Mouse (Mus musculus) ovary, postnatal 36 days (tissue): ENCODE measurements around the gene Tead2.
A peak's percentile ranks its signal among the peaks of the same experiment; 100 is the strongest.

ENCODE experiments used
- DNase-seq: peaks from one replicate; pipeline ENCODE4 v3.0.0; 2022; ENCODE audit warnings: low spot score, mixed read lengths

Tead2 gene

DNA sequence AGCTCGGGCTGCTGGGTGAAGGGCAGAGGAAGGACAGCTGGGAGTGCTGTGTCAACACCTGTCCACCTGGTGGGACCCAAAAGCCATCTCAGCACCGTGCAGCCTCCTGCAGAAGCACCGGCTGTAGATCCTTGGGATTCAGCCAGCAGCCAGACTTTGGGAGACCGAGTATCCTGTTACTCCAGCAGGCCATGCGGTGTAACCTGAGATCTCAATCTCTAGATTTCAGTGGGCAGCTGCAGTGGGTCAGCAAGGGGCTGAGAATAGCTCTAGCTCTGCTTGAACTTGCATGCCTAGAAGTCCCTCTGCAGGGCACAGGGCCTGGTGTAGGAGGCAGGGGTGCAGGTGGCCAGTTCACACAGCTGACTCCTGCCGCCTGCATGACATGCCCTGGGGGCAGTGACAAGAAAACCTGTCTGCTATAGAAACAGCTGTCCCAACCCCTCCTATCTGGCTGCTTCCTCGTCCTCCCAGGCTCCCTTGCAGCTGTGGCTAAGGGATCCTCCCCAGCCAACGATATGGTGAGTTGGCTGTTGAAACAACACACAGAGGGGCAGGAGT lies 23.7 kb upstream of the Tead2 start:
- no peak for DNase-seq

DNA sequence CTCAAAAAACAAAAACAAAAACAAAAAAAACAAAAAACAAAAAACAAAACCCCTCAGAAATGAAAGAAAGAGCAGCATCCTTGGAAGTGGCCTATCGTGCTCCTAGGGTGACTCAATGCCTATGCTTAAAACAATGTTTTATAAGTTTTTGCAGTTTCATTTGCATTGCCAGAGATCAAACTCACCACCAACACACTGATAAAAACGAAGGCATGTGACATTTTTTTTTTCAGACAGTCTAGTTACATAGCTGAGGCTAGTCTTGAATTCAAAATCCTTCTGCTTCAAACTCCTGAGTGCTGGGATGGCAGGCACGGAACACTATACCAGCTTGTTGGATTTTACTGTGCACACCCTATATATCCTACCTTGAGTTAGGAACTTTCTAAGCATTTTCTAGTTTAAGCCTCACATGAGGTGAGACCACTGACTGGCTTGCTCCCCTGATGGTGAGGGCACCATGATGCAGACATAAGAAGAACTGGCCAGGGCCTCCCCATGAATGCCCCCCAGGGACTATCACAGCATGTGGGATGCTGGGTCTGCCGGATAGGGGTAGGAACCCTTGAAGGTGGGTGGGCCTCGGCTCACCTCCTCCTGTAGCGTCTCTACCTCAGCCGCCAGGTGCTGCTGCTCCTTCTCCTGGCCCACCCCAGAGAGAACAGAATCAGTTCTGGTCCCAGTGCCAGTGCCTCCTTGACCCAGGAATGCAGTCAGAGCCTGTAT lies 22.8 kb upstream of the Tead2 start:
- no peak for DNase-seq

DNA sequence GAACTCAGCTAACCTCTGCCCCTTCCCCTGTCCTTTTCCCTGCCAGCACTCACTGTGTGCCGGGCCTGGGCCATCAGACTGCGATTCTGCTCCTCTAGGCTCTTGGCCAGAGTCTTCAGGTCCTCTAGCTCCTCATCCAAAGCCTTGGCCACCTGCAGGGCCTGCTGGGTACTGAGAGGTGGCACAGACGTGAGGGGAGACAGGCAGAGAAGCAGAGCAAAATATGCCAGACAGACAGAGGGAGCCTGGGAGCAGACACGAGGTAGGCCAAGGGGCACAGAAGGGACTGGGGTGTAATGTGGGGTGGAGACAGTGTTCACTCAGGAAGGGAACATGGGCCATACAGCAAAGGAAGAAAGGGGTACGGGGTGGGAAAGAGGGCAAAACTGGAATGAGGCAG lies 22.1 kb upstream of the Tead2 start:
- no peak for DNase-seq

DNA sequence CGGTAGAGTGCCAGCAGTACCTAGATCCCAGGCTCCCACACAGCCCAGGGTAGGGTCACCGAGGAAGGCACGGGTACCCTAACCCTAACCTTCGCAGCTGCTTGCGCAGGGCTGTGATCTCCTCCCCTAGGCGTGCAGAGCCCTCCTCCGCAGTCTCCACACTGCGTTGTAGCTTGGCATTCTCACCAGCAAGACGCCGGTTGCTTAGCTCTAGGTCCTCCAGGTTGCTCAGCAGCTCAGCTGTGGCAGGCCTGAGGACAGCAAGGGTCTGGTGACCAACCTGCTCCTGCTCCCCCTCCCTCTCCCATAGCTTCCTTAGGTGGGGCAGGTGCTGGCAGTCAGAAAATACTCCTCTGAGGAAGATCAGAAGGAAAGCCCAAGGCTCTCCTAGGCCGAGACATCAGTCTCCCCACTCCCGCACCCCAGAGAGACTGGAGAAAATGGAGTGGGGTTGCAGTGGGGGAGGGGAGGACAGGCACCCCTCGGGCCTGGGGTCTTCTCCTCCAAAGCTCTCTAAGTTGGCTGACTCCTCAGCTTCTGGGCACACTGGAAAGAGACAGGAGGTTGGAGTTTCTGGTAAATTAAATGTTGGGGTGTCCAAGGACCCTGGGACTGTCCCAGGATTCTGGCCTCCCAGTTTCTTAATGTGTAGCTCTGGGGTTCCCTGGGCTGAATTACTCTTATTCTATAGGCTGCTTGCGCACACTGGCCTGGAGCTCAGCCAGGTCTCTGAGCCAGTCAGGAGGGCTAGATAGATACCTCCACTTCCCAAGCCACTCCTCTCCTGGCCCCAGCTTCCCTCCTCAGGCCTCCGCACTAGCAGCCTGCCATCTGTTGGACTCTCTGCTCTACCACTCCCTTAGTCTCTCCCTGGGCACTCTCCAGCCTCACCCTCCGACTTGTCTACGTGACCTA lies 21.4 kb upstream of the Tead2 start:
- DNase-seq, result no peak

DNA sequence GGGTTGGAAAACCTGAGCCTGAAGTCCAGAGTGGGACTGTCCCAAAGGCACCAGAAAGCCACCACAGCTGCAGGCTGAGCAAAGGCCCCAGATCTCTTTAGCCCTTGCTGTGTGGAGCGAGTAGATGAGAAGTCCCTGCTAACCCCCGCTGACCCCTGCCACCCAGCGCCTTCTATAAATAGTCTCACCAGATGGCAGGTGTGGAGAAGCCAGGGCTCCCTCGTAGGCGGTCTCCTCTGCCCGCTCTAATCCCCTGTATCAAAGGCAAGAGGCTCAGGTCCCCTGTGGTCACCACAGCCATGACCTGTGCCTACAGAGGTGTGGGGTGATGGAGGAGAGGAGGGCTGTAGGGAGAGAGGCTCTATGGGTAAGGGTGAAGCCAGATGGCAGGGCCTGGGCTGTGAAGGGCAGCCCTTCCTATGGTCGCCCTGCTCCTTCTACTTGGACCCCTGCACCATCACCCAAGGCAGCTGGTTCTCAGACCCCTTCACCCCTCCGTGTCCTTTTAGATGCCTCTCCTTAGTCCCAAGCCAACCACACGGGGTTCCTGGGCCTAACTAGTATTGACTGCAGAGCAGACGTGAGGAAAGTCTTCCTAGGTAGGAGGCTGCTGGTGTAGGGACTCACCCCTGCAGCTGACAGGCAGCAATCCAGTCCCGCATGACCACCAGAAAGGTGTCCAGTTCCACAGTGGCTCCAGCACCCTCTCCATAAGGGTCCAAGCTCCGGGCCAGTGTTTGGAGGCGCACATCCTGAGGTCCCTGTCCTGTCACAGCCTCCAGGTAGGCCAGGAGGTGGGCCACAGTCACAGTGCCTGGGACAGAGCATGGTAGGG lies 20.0 kb upstream of the Tead2 start:
- no peak for DNase-seq

DNA sequence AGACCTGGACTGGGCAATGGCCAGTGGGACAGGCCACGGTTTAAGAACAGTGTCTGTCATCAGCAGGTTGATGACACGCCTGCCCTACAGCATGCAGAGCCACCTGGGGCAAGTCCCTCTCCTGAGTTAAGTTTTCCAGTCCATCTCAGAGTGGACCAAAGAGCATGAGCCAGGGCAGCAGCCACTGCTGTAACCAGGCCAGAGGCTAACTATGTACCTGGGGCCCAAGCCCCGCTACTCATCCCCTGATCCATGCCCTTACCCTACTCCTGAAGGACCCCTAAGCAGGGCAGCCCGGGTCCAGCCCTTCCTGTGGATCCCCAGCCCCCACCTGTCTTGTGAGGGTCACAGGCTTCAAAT lies 19.4 kb upstream of the Tead2 start:
- no peak for DNase-seq

DNA sequence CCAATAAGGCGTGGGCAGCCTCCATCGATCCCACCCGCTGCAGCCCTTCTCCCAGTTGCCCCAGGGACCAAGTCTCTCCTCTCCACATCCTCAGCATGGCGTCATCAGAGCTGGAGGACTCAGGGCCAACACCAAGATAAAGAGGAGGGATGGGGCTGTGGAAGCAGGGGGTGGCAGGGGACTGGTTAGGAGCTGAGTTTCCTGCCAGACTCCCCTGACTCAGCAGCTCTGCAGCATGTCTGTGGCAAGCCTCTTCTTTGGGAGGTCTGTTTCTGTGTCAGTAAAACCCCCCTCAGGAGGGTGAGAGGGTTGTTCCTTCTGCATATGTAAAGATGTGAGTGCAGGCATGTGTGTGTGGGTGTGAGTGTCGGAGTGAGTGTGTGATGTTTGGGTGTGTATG lies 18.6 kb upstream of the Tead2 start:
- DNase-seq, result no peak

DNA sequence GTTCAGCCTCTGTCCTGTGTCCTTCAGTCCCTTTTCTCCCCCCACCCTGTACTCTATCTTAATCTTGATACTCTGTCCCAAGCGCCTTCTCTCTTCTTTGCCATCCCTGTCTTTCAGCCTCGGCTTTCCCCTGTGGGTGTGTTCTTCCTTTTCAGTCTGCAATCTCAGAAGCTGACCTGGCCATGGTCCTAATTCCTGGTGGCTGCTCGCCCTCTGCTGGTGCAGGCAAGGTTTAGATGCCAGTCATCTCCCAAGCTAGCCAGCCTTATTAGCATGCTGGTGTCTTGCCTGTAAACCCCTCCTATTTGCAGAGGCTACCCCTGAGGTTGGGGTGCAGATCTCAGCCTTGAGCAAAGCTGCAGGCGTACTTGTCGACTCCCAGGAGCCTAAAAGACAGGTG lies 17.1 kb upstream of the Tead2 start:
- peak; percentile 73 for DNase-seq

DNA sequence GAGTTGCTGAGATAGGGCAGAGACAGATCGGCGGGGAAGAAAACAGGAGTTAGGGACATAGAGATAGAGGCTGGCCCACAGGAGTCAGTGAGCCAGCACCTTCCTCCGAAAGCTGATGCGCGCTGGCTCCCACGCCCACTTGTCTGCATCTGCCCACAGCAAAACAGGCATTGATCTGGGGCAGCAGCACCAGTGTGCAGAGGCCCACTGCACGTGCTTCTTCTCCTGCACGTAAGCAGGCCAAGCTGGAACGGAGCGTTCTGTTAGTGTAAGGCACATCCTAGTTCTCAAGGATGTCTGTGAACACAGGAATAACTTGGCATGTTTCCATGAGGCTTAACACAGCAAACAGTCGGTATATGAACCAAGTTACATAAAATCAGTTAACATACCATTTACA lies 16.6 kb upstream of the Tead2 start:
- DNase-seq, result no peak

DNA sequence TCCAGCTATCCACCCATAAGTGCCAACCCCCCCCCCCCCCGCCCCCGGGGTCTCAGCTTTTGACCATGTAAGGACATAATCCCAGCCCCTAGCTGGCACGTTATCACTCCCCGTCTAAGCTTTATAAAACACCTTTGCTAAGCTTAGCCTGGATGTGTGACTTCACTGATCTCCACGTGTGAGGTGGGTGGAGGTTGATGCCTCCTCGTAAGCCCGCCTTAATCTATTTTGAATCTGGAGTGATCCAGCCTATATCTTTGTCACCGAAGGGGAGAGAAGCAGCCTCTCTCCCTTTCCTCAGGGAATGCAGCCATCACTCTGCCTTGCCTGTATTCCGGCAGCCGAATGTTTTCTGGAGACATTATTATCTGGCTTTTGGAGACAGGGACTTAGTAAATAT lies 12.9 kb upstream of the Tead2 start:
- no peak for DNase-seq

DNA sequence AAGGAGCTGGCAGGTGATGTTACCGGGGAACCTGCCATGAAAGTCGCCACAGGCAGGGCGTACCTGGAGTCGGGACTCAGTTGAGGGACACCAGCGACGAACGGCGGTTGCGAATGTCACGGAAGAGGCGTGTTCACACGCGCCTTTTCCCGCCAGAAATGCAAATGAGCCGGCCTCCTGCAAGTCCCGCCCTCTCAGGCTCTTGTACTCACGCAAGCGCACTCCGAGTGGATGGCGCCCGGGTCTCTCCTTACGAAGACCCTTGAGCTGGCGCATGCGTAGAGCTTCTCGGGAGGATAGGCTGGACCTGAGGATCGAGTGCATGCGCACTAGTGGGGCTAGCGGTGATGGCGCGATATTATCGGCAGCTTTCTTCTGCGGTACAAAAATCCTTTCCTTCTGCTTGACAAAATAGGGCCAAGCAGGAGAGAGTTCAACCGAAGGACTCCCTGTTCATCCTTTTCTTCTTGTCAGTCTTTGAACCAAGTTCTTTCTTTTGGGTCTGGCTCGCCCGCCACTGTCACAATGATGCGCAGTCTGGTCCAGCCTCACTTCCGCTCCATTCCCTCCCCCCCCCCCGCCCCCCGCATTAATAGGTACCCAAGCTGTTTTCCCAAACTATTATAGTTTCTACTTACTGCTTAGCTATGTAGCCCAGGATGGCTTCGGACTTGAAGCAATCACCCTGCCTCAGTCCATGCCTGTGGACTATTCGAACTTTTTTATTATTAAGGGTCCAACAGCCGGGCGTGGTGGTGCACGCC lies 11.0 kb upstream of the Tead2 start, which contains the start of gene Ccdc155:
Ccdc155 (minus strand) TSS at position 513 of the 764 bp plus-strand sequence.
- DNase-seq, result peak; percentile 88

DNA sequence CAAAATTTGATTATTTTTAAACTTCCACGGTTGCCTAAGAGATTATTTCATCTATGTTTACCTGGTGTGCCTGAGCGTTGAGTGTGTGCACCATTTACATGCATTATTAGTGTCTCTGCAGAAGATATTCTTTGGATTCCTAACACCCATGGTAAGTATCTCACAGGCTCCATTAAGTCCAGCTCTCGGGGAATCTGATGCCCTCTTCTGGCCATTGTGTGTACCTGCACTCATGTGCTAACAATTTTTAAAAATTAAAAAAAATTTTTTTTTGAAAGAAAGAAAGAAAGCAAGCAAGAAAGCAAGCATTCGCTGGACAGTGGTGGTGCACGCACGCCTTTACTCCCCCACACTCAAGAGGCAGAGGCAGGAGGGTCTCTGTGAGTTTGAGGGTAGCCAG lies 7.3 kb upstream of the Tead2 start:
- no peak for DNase-seq

DNA sequence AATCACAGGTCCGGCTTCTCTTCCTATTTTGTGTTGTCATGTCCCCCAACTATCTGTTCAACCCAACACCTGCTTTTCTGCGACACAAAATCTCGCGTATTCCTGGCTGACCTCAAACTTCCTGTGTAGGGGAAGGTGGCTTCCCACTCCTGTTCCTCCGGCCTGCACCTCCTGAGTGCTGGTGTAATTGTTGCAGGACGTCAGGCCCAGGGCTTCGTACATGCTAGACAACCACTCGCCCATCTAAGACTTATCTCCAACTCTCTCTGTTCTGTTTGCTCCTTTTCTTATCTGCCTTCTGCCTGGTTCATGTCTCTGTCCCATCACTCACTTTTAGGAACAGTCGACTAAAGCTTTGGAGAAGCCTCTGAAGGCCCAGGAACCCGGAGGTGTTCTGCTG lies 4.5 kb upstream of the Tead2 start:
- no peak for DNase-seq

DNA sequence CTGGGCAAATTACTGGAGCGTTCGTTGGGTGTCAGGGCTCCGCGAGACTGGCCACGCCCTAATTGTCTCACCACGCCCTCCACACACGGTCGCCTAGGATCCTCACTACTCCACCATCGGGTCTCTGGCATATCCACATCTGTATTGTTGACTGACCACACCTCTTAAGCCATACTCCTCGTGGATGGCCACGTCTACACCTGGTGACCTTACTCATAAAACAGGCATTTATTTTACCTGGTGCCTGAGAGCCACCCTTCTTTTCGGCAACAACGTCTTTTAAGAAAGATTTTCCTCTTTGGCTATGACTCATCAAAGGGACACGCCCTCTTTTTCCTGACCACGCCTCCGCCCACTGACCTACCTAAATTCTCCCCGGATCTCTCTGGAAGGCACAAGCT lies 3.7 kb upstream of the Tead2 start, which contains the start of gene Dkkl1:
Dkkl1 (minus strand) TSS at position 297 of the 401 bp plus-strand sequence.
- DNase-seq, result no peak

DNA sequence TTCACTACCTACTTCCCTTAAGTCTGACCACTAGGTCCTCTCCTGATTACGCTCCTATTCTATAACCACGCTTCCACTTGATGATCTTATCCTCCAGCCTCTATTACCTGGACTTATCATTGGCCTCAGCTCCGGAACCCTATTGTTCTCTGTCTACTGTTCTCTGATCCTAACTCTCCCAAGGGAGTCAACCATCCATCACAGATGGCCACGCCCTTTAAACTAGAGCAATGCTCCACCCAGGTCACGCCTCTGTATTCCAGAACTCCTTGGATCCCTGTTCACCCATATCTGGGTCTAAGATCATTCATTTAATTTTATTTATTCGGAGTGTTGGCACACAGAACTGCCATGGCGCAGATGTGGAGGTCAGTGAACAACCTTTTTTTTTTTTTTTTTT lies 3.2 kb upstream of the Tead2 start:
- no peak for DNase-seq

DNA sequence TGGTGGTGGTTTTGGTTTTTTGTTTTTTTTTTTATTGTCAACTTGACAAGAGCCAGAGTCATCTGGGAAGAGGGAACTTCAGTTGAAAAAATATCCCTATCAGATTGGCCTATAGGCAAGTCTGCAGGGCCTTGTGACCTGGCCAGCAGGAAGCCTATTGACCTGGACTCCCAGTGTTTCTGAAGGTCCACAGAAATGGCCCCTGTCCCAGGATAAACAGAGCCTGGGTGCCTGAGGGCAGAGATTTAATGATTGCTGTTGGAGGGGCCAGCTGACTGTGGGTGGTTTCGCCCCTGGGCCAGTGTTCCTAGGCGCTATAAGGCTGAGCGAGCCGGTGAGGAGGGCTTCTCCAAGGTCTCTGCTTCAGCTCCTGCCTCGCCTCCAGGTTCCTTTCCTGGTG lies 1.8 kb upstream of the Tead2 start:
- no peak for DNase-seq

DNA sequence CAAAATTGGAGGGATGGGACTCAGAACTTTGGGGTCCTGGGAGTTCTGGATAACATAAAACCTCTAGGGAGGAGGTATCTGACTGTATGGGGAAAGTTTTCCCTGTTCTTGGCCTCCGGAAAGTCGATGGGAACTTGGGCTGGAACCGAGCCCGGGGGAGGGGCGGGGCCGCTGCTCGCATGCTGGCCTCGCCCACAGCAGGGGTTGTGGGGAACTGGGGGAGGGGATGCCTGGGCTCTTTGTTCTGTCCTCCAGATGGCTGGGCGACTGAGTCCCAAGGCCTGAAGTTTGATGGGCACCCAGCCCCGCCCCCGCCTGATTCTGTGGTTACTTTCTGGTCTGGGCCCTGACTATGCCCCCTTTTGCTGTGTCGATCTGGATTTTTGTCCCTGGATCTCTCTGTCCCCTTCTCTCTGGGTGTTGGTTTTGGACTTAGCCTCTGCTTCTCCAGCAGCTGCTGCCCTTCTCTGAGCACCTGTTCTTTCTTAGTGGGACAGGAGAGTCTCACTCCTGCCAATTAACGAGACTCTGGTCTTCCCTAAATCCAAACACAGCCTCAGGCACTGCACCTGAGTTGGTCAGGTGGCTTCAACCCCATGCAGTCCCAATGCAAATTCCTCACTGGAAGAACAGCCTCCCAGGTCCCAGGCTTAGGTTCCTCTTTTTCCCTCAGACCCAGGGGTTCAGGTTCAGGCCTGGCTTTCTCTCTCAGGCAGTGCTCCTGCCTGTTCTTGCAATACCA lies 1.1 kb downstream of the Tead2 start:
- peak; percentile 77 for DNase-seq

DNA sequence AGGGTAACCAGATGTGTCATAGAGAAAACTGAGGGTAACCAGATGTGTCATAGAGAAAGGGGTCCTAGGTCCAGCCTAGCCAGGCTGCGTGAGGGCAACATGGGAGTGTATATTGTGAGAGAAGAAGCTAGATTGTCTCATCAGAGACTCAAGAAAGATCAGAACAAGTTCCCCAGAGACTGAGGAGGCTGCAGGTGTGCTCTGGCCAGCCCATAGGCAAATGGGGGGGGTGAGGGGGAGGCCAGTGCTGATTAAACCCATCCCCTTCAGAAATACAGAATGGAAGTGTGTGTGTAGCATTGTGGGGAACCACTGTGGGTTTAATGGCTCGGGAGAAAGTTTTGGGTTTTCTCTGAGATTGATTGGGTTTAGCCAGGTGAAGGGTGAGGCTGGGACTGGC lies 6.1 kb downstream of the Tead2 start:
- DNase-seq, result no peak

DNA sequence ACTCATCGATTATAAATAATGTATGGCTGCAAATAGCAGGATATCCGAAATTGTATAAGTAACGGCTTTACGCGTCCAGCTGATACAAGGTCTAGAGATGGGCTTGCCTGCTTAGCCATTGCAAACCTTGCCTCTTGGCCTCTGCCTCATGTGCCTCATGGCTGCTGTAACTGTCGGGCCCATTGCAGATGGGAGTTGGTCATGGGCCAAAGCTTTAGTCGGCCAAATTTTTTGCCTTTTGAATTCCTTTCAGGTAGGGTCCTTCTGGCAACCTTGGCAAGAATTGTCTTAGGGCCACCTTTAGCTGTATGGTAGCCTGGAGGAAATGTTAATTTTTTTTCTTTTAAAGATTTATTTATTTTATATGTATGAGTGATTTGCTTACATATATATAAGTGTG lies 9.3 kb downstream of the Tead2 start:
- DNase-seq, result no peak

DNA sequence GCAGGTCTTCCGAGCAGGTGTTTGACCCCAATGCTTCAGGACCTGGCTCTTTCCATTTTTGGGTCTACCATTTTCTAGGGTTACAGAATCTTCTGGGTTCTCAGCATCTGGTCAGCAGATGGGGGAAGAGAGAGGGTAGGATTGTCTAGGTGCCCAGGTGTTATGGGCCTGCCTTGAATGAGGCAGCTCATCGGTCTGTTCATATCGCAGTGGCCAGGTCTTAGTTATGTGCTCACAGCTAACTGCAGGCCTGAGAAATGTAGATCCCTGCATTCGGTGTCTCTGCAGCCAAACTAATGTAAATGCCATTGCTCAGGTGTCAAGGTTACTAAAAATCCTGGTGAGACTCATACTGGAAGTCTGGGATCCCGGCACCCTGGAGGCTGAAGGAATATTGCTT lies 10.9 kb downstream of the Tead2 start:
- no peak for DNase-seq

DNA sequence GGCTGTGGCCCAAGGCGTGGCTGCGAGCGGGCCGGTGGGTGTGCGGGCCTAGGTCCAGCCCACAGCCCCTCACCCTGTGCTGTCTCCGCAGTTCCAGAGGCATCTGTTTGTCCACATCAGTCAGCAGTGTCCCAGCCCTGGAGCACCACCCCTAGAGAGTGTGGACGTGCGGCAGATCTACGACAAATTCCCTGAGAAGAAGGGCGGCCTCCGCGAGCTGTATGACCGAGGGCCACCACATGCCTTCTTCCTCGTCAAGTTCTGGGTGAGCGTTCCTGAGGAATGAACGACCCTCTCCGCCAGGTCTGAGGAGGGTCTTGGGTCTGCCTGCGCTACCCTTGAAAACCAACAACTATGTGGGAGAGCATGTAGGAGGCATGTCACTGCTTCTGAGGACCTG lies 13.0 kb downstream of the Tead2 start:
- DNase-seq, result no peak
